Mouse (Mus musculus) layer of hippocampus, adult 18-20 months (tissue): ENCODE measurements around the gene Tbrg4. TPM values are rescaled to one million over a fixed set of nuclear protein-coding genes. Genes with fewer than 3 reads are reported as not detected.

ENCODE experiments used
- DNase-seq, 2 experiments: peaks; one replicate each; pipeline ENCODE4 v3.0.0; 2022; ENCODE audit warnings: low spot score in 2 of 2
- total RNA-seq, 2 experiments: library from RNA; stranded (reverse); gene quantifications; 2 replicates each; pipeline ENCODE4 v1.2.3; 2021

Gene Tbrg4
- total RNA-seq, 2 experiments from 2014 or later: 42.6 to 46.8 TPM

- no peak for DNase-seq
Measured at GRCm38 (mm10) chr11:6624619-6625382, 1.1 kb downstream of the Tbrg4 start.

- DNase-seq: no peak
Measured at GRCm38 (mm10) chr11:6623704-6624103, 2.2 kb downstream of the Tbrg4 start.

GRCm38 (mm10) chr11:6615250-6616205 is 10.3 kb downstream of the Tbrg4 start:
- no peak for DNase-seq

DNA sequence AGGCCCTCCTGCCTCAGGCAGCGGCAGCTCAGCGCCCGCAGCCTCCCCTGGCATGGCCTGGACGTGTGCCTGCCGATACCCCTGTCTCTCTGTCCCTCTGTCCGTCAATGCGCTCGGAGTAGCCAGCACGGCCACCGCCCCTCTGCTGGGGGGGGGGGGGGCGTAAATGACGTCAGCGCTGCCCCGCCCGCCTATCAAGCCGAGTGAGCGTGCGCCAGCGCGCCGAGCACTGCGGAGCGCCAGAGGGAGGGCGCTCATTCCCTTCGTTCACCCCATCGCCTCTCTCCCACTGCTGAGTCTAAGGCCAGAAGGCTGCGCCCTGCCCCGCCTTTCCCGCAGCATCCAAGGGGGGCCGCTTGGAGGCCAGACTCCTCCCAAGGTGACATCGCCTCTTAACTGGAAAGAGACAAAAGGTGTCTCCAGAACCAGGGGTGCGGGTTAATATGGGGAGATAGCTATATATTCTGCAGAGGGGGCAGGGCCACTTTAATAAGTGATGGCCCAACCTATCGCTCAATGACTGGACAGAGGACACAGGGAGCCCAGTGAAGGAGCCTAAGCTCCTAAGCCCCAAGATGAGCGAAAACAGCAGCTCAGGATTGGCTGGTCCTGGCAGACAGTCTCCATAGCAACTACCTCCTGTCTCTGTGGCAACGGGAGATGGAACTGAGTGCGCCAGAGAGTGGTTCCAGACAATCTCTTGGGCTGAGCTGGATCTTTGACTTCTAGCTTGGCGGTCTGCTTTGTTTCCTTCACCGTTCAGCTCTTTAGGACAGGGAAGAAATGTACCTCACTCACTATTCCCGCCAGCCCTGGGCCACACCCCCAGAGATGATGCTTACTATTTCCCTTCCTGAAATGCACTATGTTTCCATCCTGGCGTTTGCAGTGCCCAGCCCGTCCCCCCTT is 20.1 kb downstream of the Tbrg4 start, which contains the start of gene Nacad:
TSS of gene Nacad (minus strand) at position 563 of the 909 bp plus-strand sequence.
- peak; percentile 83 to 92 for DNase-seq

DNA sequence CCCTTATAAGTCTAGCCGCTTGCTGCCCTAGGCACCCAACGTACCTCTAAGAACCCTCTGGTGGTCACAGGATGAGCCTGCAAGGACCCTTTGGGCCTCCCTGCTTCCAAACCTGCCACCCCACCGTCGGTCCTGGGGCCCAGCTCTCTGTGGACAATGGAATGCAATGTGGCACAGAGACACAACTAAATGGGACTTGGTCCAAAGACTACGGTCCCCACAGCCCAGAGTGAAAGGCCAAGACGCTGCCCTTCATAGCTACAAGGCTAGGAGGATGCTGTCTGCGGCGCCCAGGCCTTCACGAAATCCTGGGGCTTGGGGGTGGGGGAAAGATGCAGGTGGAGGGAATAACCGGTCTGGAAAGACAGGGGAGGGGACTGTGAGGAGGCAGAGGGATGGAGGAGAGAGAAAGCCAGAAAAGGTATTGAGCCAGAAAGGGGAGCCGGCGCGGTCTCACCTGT is 20.8 kb downstream of the Tbrg4 start:
- no peak for DNase-seq

DNA sequence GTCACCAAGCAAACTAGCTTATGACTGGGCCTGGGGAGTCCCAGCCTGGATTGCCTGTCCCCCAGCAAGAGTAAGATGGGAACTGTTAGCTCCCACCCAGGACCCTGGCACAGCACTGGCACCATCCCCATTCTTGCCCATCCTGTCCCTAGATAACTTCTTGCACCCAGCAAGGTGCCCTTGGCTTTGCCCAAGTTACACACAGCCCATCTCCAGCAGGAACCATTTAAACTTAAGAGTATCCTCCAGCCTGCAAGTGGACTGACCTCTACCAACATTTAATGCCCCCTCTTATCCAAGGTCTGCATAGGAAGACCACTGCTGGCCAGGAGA is 21.3 kb downstream of the Tbrg4 start:
- no peak for DNase-seq

DNA sequence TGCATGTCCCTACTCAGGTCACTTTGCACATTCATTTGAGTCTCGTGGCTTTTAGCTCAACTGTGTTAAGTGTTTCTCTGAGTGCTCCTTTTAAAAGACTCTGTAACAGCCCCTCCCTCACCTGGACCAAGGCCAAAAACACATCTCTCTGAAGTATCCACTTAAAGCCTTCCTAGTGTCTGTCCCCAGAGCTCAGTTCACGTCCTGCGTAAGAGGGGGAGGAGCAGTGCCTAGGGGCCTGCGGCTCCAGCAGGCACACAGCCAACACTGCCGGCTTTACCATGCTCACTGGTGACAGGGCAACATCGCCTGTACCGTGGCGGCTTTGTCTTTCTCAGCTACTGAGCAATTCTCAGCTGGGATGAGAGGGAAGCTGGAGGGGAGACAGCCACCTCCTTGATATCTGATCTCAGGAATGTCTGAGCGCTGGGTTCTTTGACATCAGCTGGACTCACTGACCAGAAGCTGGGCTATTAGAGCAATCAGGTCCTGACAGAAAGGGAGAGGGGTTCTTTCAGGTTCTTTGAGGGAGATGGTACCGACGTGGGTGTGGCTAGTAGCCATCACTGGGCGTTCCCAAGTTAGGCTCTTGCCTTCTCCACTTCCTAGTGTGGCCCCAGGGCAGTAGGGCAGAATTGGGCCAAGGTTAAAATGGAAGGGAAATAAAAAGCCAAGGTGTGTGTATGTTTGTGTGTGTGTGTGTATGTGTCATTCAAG is 21.8 kb downstream of the Tbrg4 start:
- DNase-seq: no peak

- no peak for DNase-seq
Measured at GRCm38 (mm10) chr11:6603224-6603623, 22.6 kb downstream of the Tbrg4 start.

- DNase-seq: no peak
Measured at GRCm38 (mm10) chr11:6602662-6603061, 23.2 kb downstream of the Tbrg4 start.

DNA sequence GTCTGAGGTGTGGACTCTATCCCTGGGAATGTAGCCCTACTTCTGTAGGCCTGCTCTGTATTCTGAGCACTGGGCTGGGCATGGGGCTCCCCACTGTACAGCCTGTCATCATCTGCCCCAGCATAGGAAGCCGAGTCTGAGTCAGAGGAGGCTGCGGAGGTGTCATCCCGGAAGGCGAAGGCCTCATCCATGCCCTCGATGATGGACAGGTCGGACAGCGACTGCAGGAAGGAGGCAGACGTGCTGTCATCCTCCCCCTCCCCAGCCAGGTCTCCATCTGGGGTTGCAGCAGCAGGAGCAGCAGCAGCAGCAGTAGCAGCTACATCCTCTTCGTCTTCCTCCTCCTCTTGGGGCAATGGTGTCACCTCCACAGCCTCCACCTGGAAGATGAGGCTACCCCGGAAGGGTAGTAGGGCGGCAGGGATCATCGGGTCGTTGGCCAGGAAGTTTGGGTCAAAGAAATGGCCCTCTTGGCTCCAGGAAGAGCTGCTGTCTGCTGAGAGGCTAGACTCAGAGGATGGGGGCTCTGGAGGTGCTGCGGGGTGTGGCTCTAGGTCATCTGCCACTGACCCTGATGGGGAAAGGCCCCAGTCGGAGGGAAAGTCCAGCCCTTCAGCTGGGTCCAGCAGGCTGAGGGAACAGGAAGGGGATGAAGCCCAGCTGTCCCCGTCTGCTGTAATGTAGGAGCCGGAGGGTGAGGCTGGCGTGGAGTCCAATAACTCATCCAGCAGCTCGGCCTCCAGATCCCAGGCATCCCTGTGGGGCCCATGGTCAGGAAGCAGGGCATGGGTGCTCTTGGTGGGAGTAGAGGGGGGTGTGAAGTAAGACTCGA is 24.0 kb downstream of the Tbrg4 start:
- no peak for DNase-seq

GRCm38 (mm10) chr11:6600284-6600944 is 25.5 kb downstream of the Tbrg4 start:
- DNase-seq: no peak

GRCm38 (mm10) chr11:6599831-6600230 is 26.0 kb downstream of the Tbrg4 start:
- DNase-seq: no peak

DNA sequence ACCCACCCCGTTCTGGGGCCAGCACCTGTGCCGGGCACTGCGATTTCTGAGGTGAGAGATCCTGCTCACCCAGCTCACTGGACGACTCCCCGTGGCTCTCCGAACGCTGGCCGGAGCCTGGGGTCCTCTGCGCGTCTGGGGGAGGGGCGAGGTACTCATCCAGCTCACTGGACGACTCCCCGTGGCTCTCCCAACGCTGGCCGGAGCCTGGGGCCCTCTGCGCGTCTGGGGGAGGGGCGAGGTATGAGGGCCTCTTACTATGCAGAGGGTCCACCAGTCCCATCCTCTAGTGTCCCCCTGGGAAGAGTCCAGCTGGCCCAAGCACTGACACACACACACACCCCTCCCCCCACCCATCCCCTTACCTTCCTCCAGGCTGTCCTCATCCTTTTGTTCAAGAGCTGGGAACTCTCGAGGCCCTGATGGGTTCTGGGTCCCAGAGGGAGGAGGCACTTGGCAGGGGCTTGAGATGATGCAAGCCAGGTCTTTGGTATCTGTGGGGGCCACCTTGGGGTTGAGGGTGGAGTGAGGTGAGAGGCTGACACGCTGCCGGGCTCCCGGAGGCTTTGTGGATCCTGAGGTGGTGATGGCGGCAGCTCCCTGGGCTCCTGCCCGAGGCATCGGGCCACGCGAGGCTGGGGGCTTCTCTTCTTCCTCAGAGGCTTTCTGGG is 26.7 kb downstream of the Tbrg4 start:
- no peak for DNase-seq

DNA sequence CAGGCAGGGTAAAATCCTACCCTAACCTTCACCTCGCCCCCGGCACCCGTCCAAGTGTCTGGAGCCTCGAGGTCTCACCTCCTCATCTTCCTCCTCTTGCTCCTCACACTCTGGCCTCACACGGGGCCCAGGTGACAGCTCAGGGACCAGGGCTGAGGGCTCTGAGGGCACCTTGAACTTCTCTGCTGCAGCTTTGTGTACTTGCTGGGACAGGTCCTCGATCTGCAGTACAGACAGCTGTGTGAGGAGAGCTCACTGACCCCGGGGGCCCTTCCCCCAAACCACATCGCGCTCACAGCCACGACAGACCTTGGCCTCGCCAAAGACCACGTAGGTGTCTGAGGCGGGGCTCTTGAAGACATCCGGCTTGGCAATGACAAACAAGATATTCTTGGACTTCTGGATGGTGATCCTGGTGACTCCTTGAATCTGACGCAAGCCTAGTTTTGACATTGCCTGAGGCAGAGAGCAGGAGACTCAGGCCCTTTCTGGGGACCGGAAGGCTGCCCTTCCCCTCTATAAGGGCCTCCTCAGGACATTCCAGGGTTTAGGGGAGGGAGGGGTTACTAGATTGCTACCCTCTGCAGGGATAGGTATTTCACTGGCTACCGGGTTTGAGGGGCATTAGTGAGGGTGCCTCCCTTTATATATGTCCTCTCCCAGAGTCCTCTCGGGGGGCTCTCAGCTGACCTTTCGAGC is 27.5 kb downstream of the Tbrg4 start:
- no peak for DNase-seq

GRCm38 (mm10) chr11:6597523-6597922 is 28.3 kb downstream of the Tbrg4 start:
- no peak for DNase-seq

DNA sequence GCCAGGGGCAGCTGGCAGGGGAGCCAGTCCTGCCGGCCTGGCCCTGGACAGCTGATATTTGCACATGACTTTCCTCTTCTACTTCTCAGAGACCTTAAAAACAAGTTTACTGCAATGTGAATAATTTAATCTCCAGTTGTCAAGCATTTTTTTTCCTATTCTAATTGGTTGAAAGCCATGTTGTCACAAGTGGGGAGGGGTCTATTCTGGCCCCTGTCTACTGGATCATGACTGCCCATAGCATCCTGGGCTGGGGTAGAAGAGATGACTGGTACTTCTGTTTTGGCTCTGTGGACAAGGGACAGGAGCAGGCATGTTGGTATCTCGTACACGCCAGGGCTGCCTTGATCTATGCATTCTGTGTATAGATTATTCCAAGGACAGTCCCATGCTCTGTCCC is 29.3 kb downstream of the Tbrg4 start:
- DNase-seq: no peak

- DNase-seq: no peak
Measured at GRCm38 (mm10) chr11:6596205-6596604, 29.7 kb downstream of the Tbrg4 start.

DNA sequence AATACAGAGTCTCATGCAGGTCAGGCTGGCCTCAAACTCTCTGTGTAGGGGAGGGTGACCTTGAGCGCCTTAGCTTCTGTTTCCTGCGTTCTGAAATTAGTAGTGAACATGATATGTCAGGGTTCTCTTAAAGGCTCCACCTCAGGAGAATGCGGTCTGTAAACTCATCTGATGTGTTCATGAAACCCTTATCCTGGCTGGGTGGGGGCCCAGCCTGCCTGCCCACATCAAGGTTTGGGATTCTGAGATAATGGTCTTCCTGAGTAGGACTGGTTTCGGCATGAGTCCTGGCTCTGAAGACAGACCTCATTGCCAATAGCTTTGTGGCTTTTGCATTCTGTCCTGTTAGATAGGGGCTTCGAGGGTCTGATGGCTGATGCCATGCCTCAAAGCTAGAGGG is 30.5 kb downstream of the Tbrg4 start:
- DNase-seq: no peak
